Mouse (Mus musculus) lung, postnatal 0 days (tissue): ENCODE measurements around the gene Fbxo28. TPM values are rescaled to one million over a fixed set of nuclear protein-coding genes. Genes with fewer than 3 reads are reported as not detected.
A peak's percentile ranks its signal among the peaks of the same experiment; 100 is the strongest.

Experiments
- ATAC-seq: fragments of 200-750 bp; cut with Nextera tagmentation; 2 replicates; pipeline ENCODE4 v1.8.0; 2017; ENCODE audit warnings: moderate library complexity
- DNase-seq: peaks from one replicate; pipeline ENCODE4 v3.0.0-alpha.2; 2016; ENCODE audit warnings: low spot score
- H3K27ac ChIP-seq: fragments of 300-500 bp; sonication (generic); 2 replicates; pipeline ENCODE4 v1.5.1; 2014; ENCODE audit warnings: antibody characterized with exemption, mild to moderate bottlenecking, low read length, mixed read lengths
- H3K27me3 ChIP-seq: fragments of 300-500 bp; sonication (generic); replicated peaks from 2 replicates; pipeline ENCODE4 v1.6.1; 2014; ENCODE audit warnings: low read length, mixed read lengths; ENCODE audit not compliant: insufficient read depth
- H3K36me3 ChIP-seq: fragments of 300-500 bp; sonication (generic); 2 replicates; pipeline ENCODE4 v1.6.1; 2014; ENCODE audit warnings: low read length, mixed read lengths; ENCODE audit not compliant: insufficient read depth
- H3K4me1 ChIP-seq: fragments of 300-500 bp; sonication (generic); 2 replicates; pipeline ENCODE4 v1.6.1; 2014; ENCODE audit warnings: antibody characterized with exemption, low read depth, low read length, mixed read lengths; ENCODE audit not compliant: insufficient read depth
- H3K4me2 ChIP-seq: fragments of 300-500 bp; sonication (generic); replicated peaks from 2 replicates; pipeline ENCODE4 v1.6.1; 2014; ENCODE audit warnings: low read depth, mild to moderate bottlenecking, low read length, moderate library complexity, mixed read lengths
- H3K4me3 ChIP-seq: fragments of 300-500 bp; sonication (generic); 2 replicates; pipeline ENCODE4 v1.5.1; 2014; ENCODE audit warnings: low read depth, low read length
- H3K9ac ChIP-seq: fragments of 300-500 bp; sonication (generic); replicated peaks from 2 replicates; pipeline ENCODE4 v1.6.1; 2014; ENCODE audit warnings: low read depth, mild to moderate bottlenecking
- H3K9me3 ChIP-seq: fragments of 300-500 bp; sonication (generic); 2 replicates; pipeline ENCODE4 v1.6.1; 2016; ENCODE audit warnings: low read length, mixed read lengths
- CTCF ChIP-seq: IDR thresholded peaks from 2 replicates; pipeline ENCODE4 v1.5.1; 2016; ENCODE audit warnings: antibody characterized with exemption, mild to moderate bottlenecking
- EP300 ChIP-seq: IDR thresholded peaks from 2 replicates; pipeline ENCODE4 v1.6.1; 2016; ENCODE audit warnings: antibody characterized with exemption, mild to moderate bottlenecking, control low read depth
- WGBS: fragments of 180-500 bp; shearing (Covaris S2); extraction: QIAGEN DNeasy Blood & Tissue Kit; methylation state at CpG from one replicate; pipeline ENCODE4 v1.1.7; 2014; 5-methylcytosine and 5-hydroxymethylcytosine counted together
- polyA plus RNA-seq: library from polyadenylated mRNA; unstranded; fragments of >200 nt; fragmentation: Nextera tagmentation; extraction: Ambion mirVana; gene quantifications from 2 replicates; pipeline ENCODE4 v1.2.1, GENCODE M21; 2015

The Fbxo28 gene
- polyA plus RNA-seq, 1 experiment from 2014 or later, result 9.8 TPM

DNA sequence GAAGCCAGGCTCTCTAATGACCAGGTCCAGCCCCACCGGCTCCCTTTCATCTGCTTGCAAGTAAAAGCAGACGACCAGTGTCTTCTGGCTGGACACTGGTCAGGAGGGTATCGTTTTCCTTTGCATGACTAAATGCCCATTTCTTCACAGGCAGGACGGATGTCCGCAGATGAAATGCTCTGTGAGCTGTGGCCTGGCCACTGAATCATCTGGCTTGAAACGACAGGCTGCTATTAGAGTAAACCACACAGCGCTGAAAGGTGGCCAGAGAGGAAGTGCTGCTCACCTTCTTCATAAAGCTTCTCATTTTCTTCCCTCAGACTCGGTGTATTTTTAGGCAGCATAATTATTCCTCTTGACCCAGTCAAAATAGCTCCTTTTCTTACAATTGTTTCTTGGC, 27.4 kb upstream of the Fbxo28 start:
- 47% methylated on average over 8 of the region's 8 CpGs for WGBS
- TF ChIP-seq EP300 (no peak), CTCF (no peak)
- Histone ChIP-seq H3K36me3 (no peaks in the 10 kb centered on the region), H3K9me3 (no peaks in the 10 kb centered on the region), H3K9ac (no peak overlapping the region), H3K4me1 (no peaks in the 10 kb centered on the region), H3K27me3 (no peaks in the 10 kb centered on the region), H3K27ac (no peak overlapping the region), H3K4me2 (no peak overlapping the region), H3K4me3 (no peak overlapping the region)
- ATAC-seq (no peak), DNase-seq (no peak)

DNA sequence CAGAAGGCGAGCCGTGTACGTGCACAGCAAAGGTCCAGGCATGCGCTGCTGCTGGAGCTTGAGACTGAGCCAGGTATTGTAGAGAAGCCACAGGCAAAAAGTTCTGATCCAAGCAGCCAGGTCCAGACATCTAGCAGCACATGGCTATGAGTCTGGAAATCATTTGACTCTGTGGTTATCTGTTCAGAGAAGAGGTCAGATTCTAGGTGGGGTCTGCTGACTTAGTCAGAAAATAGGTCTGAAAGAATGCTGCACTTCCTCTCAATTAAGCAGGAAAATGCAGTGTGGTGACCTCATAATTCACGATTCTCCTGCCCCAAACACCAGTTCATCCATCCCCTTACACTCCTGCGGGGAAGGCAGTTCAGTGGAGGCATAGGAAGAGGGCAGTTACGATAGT, 26.9 kb upstream of the Fbxo28 start:
- H3K9ac ChIP-seq, result no peak overlapping the region
- no peak overlapping the region for H3K27ac ChIP-seq
- no peak overlapping the region for H3K4me2 ChIP-seq
- 61% methylated on average over 7 of the region's 7 CpGs for WGBS
- H3K4me3 ChIP-seq, result no peak overlapping the region
- no peaks in the 10 kb centered on the region for H3K27me3 ChIP-seq
- H3K36me3 ChIP-seq, result no peaks in the 10 kb centered on the region
- DNase-seq (no peak), ATAC-seq (no peak)
- H3K9me3 ChIP-seq, result no peaks in the 10 kb centered on the region
- H3K4me1 ChIP-seq, result no peaks in the 10 kb centered on the region
- TF ChIP-seq EP300, result no peak
- no peak for TF ChIP-seq CTCF

DNA sequence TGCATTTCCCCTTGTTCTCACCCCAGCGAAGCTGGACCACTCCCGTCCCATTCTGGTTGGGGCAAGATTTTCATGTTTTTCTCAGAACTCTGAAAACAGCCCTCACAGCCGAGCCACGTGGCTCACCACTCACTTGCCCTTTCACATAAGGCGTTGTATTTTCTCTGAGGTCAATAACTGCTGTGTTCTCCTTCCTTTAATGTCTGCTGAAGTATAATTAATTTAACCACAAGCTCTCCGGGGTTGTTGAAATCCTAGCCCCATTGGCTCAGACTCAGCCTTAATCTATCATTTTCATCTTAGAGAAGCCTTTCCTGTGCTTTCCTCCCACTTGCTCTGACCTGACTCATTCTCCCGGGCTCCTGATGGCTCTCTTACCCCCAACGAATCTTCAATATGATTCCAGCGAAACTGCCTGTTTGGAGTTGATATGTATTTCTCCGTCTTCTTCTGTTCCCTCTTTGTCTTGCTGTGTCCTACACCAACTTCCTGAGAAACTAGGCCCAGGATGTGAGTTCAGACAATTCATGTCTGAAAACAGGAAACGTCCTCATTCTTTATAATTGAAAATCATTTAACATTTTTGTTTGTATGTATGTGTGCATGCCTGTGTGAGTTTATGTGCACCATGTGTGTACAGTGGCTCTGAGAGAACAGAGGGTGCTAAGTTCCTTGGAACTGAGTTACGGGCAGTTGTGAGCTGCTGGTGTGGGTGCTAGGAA, 22.4 kb upstream of the Fbxo28 start:
- Histone ChIP-seq H3K27me3 (no peaks in the 10 kb centered on the region), H3K4me3 (no peak overlapping the region), H3K36me3 (no peaks in the 10 kb centered on the region), H3K9me3 (no peaks in the 10 kb centered on the region), H3K4me2 (no peak overlapping the region), H3K9ac (no peak overlapping the region), H3K27ac (no peak overlapping the region), H3K4me1 (no peaks in the 10 kb centered on the region)
- DNase-seq (no peak), ATAC-seq (no peak)
- TF ChIP-seq EP300 (no peak), CTCF (no peak)
- 55% methylated on average over 12 of the region's 12 CpGs for WGBS

DNA sequence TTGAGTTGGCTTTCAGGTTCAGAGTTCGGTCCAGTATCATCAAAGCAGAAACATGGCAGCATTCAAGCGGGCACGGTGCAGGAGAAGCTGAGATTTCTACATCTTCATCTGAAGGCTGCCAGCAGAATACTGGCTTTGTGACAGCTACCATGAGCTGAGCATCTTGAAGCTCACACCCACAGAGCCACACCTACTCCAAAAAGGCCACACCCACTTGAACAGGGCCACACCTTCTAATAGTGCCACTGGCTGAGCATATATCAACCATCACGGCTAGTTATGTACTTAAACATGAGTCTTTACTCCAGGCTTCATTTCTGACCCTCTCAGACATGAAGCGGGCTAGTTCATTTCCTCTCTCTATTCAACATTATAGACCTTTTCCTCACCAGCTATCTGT, 21.3 kb upstream of the Fbxo28 start:
- Histone ChIP-seq H3K9me3 (no peaks in the 10 kb centered on the region), H3K27ac (no peak overlapping the region), H3K36me3 (no peaks in the 10 kb centered on the region), H3K4me3 (no peak overlapping the region), H3K9ac (no peak overlapping the region), H3K27me3 (no peaks in the 10 kb centered on the region), H3K4me1 (no peaks in the 10 kb centered on the region), H3K4me2 (no peak overlapping the region)
- TF ChIP-seq EP300 (no peak), CTCF (no peak)
- ATAC-seq (no peak), DNase-seq (no peak)
- WGBS, result 88% methylated on average over 5 of the region's 5 CpGs

DNA sequence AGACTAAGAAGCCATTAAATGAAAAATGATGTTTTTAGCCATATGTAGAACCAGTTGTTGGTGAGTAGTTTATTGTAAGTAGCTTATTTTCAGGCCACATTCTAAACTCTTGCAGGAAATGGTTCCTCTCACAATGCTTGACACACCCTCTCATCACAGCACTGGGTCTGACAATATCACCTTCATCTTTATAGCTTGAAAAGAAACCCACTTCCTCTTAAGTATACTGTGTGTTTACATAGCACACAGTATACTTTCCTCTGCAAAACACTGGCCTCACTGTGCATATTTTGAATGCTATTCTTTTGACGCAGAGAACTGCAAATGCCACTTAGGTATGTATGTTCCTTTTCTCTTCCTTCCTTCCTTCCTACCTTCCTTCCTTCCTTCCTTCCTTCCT, 16.7 kb upstream of the Fbxo28 start:
- no peaks in the 10 kb centered on the region for H3K4me1 ChIP-seq
- no peak overlapping the region for H3K27ac ChIP-seq
- no peak overlapping the region for H3K4me2 ChIP-seq
- H3K36me3 ChIP-seq, result no peaks in the 10 kb centered on the region
- WGBS, result 22% methylated on average over 1 of the region's 1 CpGs
- no peaks in the 10 kb centered on the region for H3K27me3 ChIP-seq
- no peaks in the 10 kb centered on the region for H3K9me3 ChIP-seq
- no peak overlapping the region for H3K4me3 ChIP-seq
- ATAC-seq (peak; percentile 44), DNase-seq (peak; percentile 31)
- H3K9ac ChIP-seq, result no peak overlapping the region
- no peak for TF ChIP-seq CTCF

DNA sequence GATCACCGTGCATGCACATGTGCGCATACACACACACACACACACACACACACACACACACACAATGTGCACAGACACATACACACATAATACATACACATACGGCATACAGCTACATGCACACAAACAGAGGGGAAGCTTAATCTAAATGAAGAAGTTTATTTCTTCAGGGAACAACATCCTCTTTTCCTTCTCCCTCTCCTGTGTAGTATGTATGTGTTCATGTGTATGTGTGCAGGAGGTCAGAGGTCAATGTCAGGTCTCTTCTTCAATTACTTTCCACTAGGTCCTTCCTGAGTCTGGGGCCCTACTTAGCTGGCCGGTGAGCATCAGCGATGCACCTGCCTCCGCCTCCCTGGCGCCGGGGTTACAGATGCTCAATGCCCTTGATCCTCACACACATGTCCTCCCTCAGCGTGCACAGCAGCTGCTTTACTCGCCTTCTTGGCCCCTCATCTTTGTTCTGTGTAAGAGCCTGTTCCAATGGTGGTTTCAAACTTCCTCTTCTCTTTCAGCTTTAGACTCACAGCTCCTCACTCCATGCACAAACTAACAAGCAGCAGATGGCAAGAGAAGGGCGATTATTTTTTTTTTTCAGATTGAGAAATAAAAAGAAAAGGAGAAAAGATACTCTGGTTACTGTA, 13.2 kb upstream of the Fbxo28 start:
- ATAC-seq (no peak), DNase-seq (no peak)
- H3K36me3 ChIP-seq, result no peaks in the 10 kb centered on the region
- no peaks in the 10 kb centered on the region for H3K27me3 ChIP-seq
- no peak overlapping the region for H3K4me3 ChIP-seq
- WGBS, result 77% methylated on average over 11 of the region's 11 CpGs
- no peaks in the 10 kb centered on the region for H3K4me1 ChIP-seq
- no peak overlapping the region for H3K4me2 ChIP-seq
- TF ChIP-seq CTCF (no peak), EP300 (no peak)
- H3K9ac ChIP-seq, result no peak overlapping the region
- H3K9me3 ChIP-seq, result no peaks in the 10 kb centered on the region
- no peak overlapping the region for H3K27ac ChIP-seq
